Mouse (Mus musculus) midbrain, embryonic 15.5 days (tissue): ENCODE measurements around the gene Zbtb45. TPM values are rescaled to one million over a fixed set of nuclear protein-coding genes. Genes with fewer than 3 reads are reported as not detected.

Source experiments
- ATAC-seq: fragments of 200-750 bp; cut with Nextera tagmentation; replicated peaks from 2 replicates; pipeline ENCODE4 v1.8.0; 2017; ENCODE audit warnings: moderate TSS enrichment
- H3K27ac ChIP-seq: fragments of 300-500 bp; sonication (generic); 2 replicates; pipeline ENCODE4 v1.5.1; 2015; ENCODE audit warnings: mild to moderate bottlenecking, inconsistent platforms
- H3K27me3 ChIP-seq: fragments of 300-500 bp; sonication (generic); replicated peaks from 2 replicates; pipeline ENCODE4 v1.6.1; 2015; ENCODE audit warnings: inconsistent platforms
- H3K36me3 ChIP-seq: fragments of 300-500 bp; sonication (generic); replicated peaks from 2 replicates; pipeline ENCODE4 v1.6.1; 2015; ENCODE audit warnings: inconsistent platforms
- H3K4me1 ChIP-seq: fragments of 300-500 bp; sonication (generic); 2 replicates; pipeline ENCODE4 v1.6.1; 2015; ENCODE audit warnings: inconsistent platforms
- H3K4me2 ChIP-seq: fragments of 300-500 bp; sonication (generic); 2 replicates; pipeline ENCODE4 v1.6.1; 2015; ENCODE audit warnings: inconsistent platforms, mild to moderate bottlenecking, moderate library complexity
- H3K4me3 ChIP-seq: fragments of 300-500 bp; sonication (generic); 2 replicates; pipeline ENCODE4 v1.5.1; 2015; ENCODE audit warnings: mild to moderate bottlenecking, inconsistent platforms
- H3K9ac ChIP-seq: fragments of 300-500 bp; sonication (generic); 2 replicates; pipeline ENCODE4 v1.6.1; 2015; ENCODE audit warnings: mild to moderate bottlenecking, inconsistent platforms
- H3K9me3 ChIP-seq: fragments of 300-500 bp; sonication (generic); 2 replicates; pipeline ENCODE4 v1.6.1; 2016; ENCODE audit warnings: inconsistent platforms
- WGBS: fragments of 180-500 bp; shearing (Covaris S2); methylation state at CpG from one replicate; pipeline ENCODE4 v1.1.7; 2015; ENCODE audit warnings: mixed read lengths; 5-methylcytosine and 5-hydroxymethylcytosine counted together
- polyA plus RNA-seq: library from polyadenylated mRNA; unstranded; fragments of >200 nt; fragmentation: Nextera tagmentation; extraction: Ambion mirVana; gene quantifications from 2 replicates; pipeline ENCODE4 v1.2.1, GENCODE M21; 2015

The Zbtb45 gene
- polyA plus RNA-seq, 1 experiment from 2014 or later: 45.9 TPM

- Histone ChIP-seq H3K27ac (no peak overlapping the region), H3K27me3 (no peaks in the 10 kb centered on the region; the same call in 1 of the 2 replicates), H3K4me3 (no peak overlapping the region), H3K9ac (no peak overlapping the region), H3K9me3 (no peaks in the 10 kb centered on the region), H3K4me2 (no peak overlapping the region), H3K36me3 (no peaks in the 10 kb centered on the region), H3K4me1 (peaks cover 7% of the 10 kb centered on the region)
- 86% methylated on average over 4 of the region's 4 CpGs for WGBS
- no peak for ATAC-seq
These were observed 50.9 kb downstream of the Zbtb45 start for GRCm38 (mm10) chr7:12958948-12959347.

- no peak overlapping the region for H3K9ac ChIP-seq
- H3K4me2 ChIP-seq: no peak overlapping the region
- no peaks in the 10 kb centered on the region; the same call in 1 of the 2 replicates for H3K27me3 ChIP-seq
- no peak overlapping the region for H3K4me3 ChIP-seq
- H3K9me3 ChIP-seq: no peaks in the 10 kb centered on the region
- ATAC-seq: no peak
- H3K36me3 ChIP-seq: no peaks in the 10 kb centered on the region
- no peak overlapping the region for H3K27ac ChIP-seq
- peaks cover 7% of the 10 kb centered on the region for H3K4me1 ChIP-seq
- WGBS: 74% methylated on average over 5 of the region's 5 CpGs
These were observed 52.3 kb downstream of the Zbtb45 start for GRCm38 (mm10) chr7:12957511-12957910.

GRCm38 (mm10) chr7:12954896-12955295, 54.9 kb downstream of the Zbtb45 start:
- H3K4me3 ChIP-seq: no peak overlapping the region
- no peak overlapping the region for H3K9ac ChIP-seq
- whole genome bisulfite sequencing: 58% methylated on average over 3 of the region's 3 CpGs
- H3K9me3 ChIP-seq: no peaks in the 10 kb centered on the region
- ATAC-seq: no peak
- H3K4me1 ChIP-seq: peaks cover 5% of the 10 kb centered on the region
- no peak overlapping the region for H3K27ac ChIP-seq
- no peaks in the 10 kb centered on the region; the same call in 1 of the 2 replicates for H3K27me3 ChIP-seq
- no peaks in the 10 kb centered on the region for H3K36me3 ChIP-seq
- H3K4me2 ChIP-seq: no peak overlapping the region

Other genes with a start within 250 kb of the Zbtb45 start
- gene Zscan18, start 206.4 kb downstream of the Zbtb45 start, polyA plus RNA-seq: 35.3 and 35.4 TPM in 2 replicates
- gene Zfp329, start 191.2 kb downstream of the Zbtb45 start, polyA plus RNA-seq: 35.2 and 36.0 TPM in 2 replicates
- gene Zfp110, start 175.3 kb downstream of the Zbtb45 start, polyA plus RNA-seq: 28.3 and 30.8 TPM in 2 replicates
- 8.6 and 9.4 TPM in 2 replicates for gene Zfp128, start 128.9 kb downstream of the Zbtb45 start, polyA plus RNA-seq
- gene Zscan22, start 112.2 kb downstream of the Zbtb45 start, polyA plus RNA-seq: 11.8 and 12.8 TPM in 2 replicates
- 567 and 593 TPM in 2 replicates for gene Rps5, start 87.7 kb downstream of the Zbtb45 start, polyA plus RNA-seq
- 0.90 and 0.93 TPM in 2 replicates for gene Rnf225, start 82.6 kb downstream of the Zbtb45 start, polyA plus RNA-seq
- gene Zfp324, start 44.2 kb downstream of the Zbtb45 start, polyA plus RNA-seq: 17.1 and 17.7 TPM in 2 replicates
- 14.2 and 16.4 TPM in 2 replicates for gene Zfp446, start 32.2 kb downstream of the Zbtb45 start, polyA plus RNA-seq
- gene Slc27a5, start 11.8 kb downstream of the Zbtb45 start, polyA plus RNA-seq: 0.38 and 0.65 TPM in 2 replicates
- gene Trim28, start 10.9 kb downstream of the Zbtb45 start, polyA plus RNA-seq: 229 and 258 TPM in 2 replicates
- gene Chmp2a, start 24.8 kb upstream of the Zbtb45 start, polyA plus RNA-seq: 188 TPM in 2 replicates
- gene Ube2m, start 28.2 kb upstream of the Zbtb45 start, polyA plus RNA-seq: 141 and 162 TPM in 2 replicates
- 10.7 and 11.4 TPM in 2 replicates for gene Mzf1, start 44.7 kb upstream of the Zbtb45 start, polyA plus RNA-seq
- 0.13 and 0.19 TPM in 2 replicates for gene Vmn1r85, start 85.1 kb upstream of the Zbtb45 start, polyA plus RNA-seq
- not detected in 2 replicates for gene Vmn1r86, start 109.9 kb upstream of the Zbtb45 start, polyA plus RNA-seq
- gene Vmn1r87, start 130.1 kb upstream of the Zbtb45 start, polyA plus RNA-seq: not detected in 2 replicates
- not detected in 2 replicates for gene Vmn1r88, start 149.5 kb upstream of the Zbtb45 start, polyA plus RNA-seq
- not detected in 2 replicates for gene Vmn1r89, start 203.0 kb upstream of the Zbtb45 start, polyA plus RNA-seq